Mouse (Mus musculus) heart, adult 2 months (tissue): ENCODE measurements around the gene Plekhb1.

Source experiments
- CTCF ChIP-seq: fragments of 200-600 bp; IDR thresholded peaks from 2 replicates; pipeline ENCODE4 v1.8.1; 2022; ENCODE audit warnings: antibody characterized with exemption, mild to moderate bottlenecking, moderate library complexity
- EP300 ChIP-seq: fragments of 200-500 bp; IDR thresholded peaks from 2 replicates; pipeline ENCODE4 v1.6.1; 2011; ENCODE audit warnings: low read depth, low read length, control low read depth; ENCODE audit not compliant: insufficient read depth
- POLR2A ChIP-seq: fragments of 200-500 bp; IDR thresholded peaks from 2 replicates; pipeline ENCODE4 v1.6.1; 2011; ENCODE audit warnings: mild to moderate bottlenecking, low read depth, low read length, control low read depth; ENCODE audit not compliant: insufficient read depth

- TF ChIP-seq EP300 (no peak), POLR2A (no peak), CTCF (no peak)
These were observed 21.0 kb upstream of the Plekhb1 start for GRCm38 (mm10) chr7:100683241-100683640.
